In the genomic region with DNA sequence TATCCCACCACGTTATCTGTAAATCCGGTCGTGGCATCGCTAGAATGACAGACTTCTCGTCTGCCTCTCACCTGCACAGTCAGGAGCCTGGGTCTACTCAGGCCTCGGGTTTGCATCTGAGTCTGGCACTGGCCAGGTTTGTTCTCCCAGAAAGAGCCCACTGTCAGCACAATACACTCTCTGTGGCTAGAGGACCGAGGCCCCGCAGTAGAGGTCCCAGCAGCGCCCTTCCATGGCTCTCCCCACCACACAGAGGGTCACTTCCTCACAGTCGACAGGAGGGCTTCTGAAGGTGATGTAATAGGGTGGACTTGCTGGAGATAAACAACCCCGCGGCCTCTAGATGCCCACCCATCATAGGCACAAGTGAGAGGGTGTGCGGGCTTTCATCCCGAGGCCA, we compare ENCODE assay signal across 7 mouse cellular contexts. TPM values are rescaled to one million over a fixed set of nuclear protein-coding genes. Genes with fewer than 3 reads are reported as not detected.
A peak's percentile ranks its signal among the peaks of the same experiment; 100 is the strongest.
DNase-seq lines count a peak whose midpoint lies in the region; ATAC-seq lines count a peak whose summit lies in the region.

No protein-coding gene starts in this region.

- H3K9me3 ChIP-seq in neural tube, embryonic 11.5 days (ENCODE audit: control insufficient read depth, low read length): no peaks in the 10 kb centered on the region
- H3K9me3 ChIP-seq in forebrain, embryonic 16.5 days (ENCODE audit: control insufficient read depth, low read length): no peaks in the 10 kb centered on the region
- no peaks in the 10 kb centered on the region; the same call in 1 of the 2 replicates for H3K9me3 ChIP-seq in liver, embryonic 13.5 days (replicated peaks)

- H3K27me3 ChIP-seq in neural tube, embryonic 11.5 days (ENCODE audit: control insufficient read depth, insufficient read depth, low read length): no peaks in the 10 kb centered on the region
- H3K27me3 ChIP-seq in forebrain, embryonic 16.5 days (replicated peaks; ENCODE audit: control insufficient read depth, insufficient read depth, low read length): no peaks in the 10 kb centered on the region
- no peaks in the 10 kb centered on the region for H3K27me3 ChIP-seq in liver, embryonic 13.5 days

- H3K9ac ChIP-seq in neural tube, embryonic 11.5 days (ENCODE audit: low read length): peak overlapping the region; percentile 31; the same call in 1 of the 2 replicates
- no peak overlapping the region; the same call in 1 of the 2 replicates for H3K9ac ChIP-seq in forebrain, embryonic 16.5 days (replicated peaks; ENCODE audit: low read depth, low read length)
- H3K9ac ChIP-seq in liver, embryonic 13.5 days: 0 out of 2 replicates have a peak overlapping the region, but pooled peaks have one; percentile 14

- ATAC-seq in neural tube, embryonic 11.5 days (ENCODE audit: insufficient read depth, low FRiP score, low TSS enrichment): no peak
- peak; percentile 18; the same call in 1 of the 2 replicates for ATAC-seq in forebrain, embryonic 16.5 days
- peak; percentile 37; the same call in 1 of the 2 replicates for ATAC-seq in liver, embryonic 13.5 days (ENCODE audit: low read depth)
- no peak for ATAC-seq in CD4-positive, CD25-positive, alpha-beta regulatory T cell, adult 4 months

- DNase-seq in neural tube, embryonic 11.5 days (ENCODE audit: low spot score): no peak
- DNase-seq in neural tube, embryonic 10.5 days (ENCODE audit: extremely low spot score, low spot score): no peak
- no peak for DNase-seq in liver, embryonic 13.5 days
- DNase-seq in right cerebral cortex, postnatal 4 days: no peak
- DNase-seq in layer of hippocampus, postnatal 10 days (ENCODE audit: low spot score in 2 of 2): no peak

- H3K4me2 ChIP-seq in neural tube, embryonic 11.5 days (ENCODE audit: low read depth): peak overlapping the region; percentile 24; the same call in 1 of the 2 replicates
- H3K4me2 ChIP-seq in forebrain, embryonic 16.5 days (ENCODE audit: low read length): peak overlapping the region; percentile 30
- peak overlapping the region; percentile 50 for H3K4me2 ChIP-seq in liver, embryonic 13.5 days

- 55% methylated on average over 14 of the region's 14 CpGs for WGBS in neural tube, embryonic 11.5 days
- 67% methylated on average over 14 of the region's 14 CpGs for WGBS in forebrain, embryonic 16.5 days
- 30% methylated on average over 14 of the region's 14 CpGs for WGBS in liver, embryonic 13.5 days (ENCODE audit: insufficient replicate concordance)

- 0 out of 2 replicates have a peak overlapping the region, but pooled peaks have one; percentile 17 for H3K27ac ChIP-seq in neural tube, embryonic 11.5 days (ENCODE audit: low read depth, low read length)
- no peak overlapping the region for H3K27ac ChIP-seq in forebrain, embryonic 16.5 days (ENCODE audit: low read length)
- no peak overlapping the region for H3K27ac ChIP-seq in liver, embryonic 13.5 days

- no peak overlapping the region for H3K4me3 ChIP-seq in neural tube, embryonic 11.5 days (ENCODE audit: low read depth, low read length)
- peak overlapping the region; percentile 17; the same call in 1 of the 2 replicates for H3K4me3 ChIP-seq in forebrain, embryonic 16.5 days (replicated peaks; ENCODE audit: low read length)
- 0 out of 2 replicates have a peak overlapping the region, but pooled peaks have one; percentile 6 for H3K4me3 ChIP-seq in liver, embryonic 13.5 days (replicated peaks)

- H3K4me1 ChIP-seq in neural tube, embryonic 11.5 days (ENCODE audit: control insufficient read depth, insufficient read depth, low read length): no peaks in the 10 kb centered on the region
- peaks cover 4% of the 10 kb centered on the region for H3K4me1 ChIP-seq in forebrain, embryonic 16.5 days (replicated peaks; ENCODE audit: control insufficient read depth, insufficient read depth, low read length)
- H3K4me1 ChIP-seq in liver, embryonic 13.5 days (replicated peaks): peaks cover 17% of the 10 kb centered on the region

- H3K36me3 ChIP-seq in neural tube, embryonic 11.5 days (ENCODE audit: control insufficient read depth, insufficient read depth, low read length): no peaks in the 10 kb centered on the region
- no peaks in the 10 kb centered on the region for H3K36me3 ChIP-seq in forebrain, embryonic 16.5 days (ENCODE audit: control insufficient read depth, insufficient read depth)
- H3K36me3 ChIP-seq in liver, embryonic 13.5 days: no peaks in the 10 kb centered on the region

RNA-seq across cellular contexts. Expression of a gene that starts 7.3 kb away (rescaled TPM):
- polyA plus RNA-seq in neural tube, embryonic 11.5 days (2014; fragmentation: Nextera tagmentation; extraction: Ambion mirVana): 44.7 and 45.7 TPM in 2 replicates
- polyA plus RNA-seq in forebrain, embryonic 16.5 days (2015; fragmentation: Nextera tagmentation; extraction: Ambion mirVana): 19.3 and 20.4 TPM in 2 replicates
- polyA plus RNA-seq in liver, embryonic 13.5 days (2015; fragmentation: Nextera tagmentation; extraction: Ambion mirVana): 92.2 and 95.0 TPM in 2 replicates
- total RNA-seq in layer of hippocampus, postnatal 10 days (2021): 10 to 100 TPM; 13.0 to 15.1 TPM
- polyA plus RNA-seq in CD4-positive, CD25-positive, alpha-beta regulatory T cell, adult 4 months (2017; shearing (Covaris generic)): 10 to 100 TPM; 21.8 to 28.4 TPM

RNA-seq across cellular contexts. Expression of a gene that starts 38.3 kb away (rescaled TPM):
- 43.6 and 46.1 TPM in 2 replicates for polyA plus RNA-seq in neural tube, embryonic 11.5 days (2014; fragmentation: Nextera tagmentation; extraction: Ambion mirVana)
- polyA plus RNA-seq in forebrain, embryonic 16.5 days (2015; fragmentation: Nextera tagmentation; extraction: Ambion mirVana): 47.3 and 50.4 TPM in 2 replicates
- 5.2 and 6.6 TPM in 2 replicates for polyA plus RNA-seq in liver, embryonic 13.5 days (2015; fragmentation: Nextera tagmentation; extraction: Ambion mirVana)
- total RNA-seq in layer of hippocampus, postnatal 10 days (2021): 10 to 100 TPM; 18.3 to 18.5 TPM
- 1 to 10 TPM; 8.4 to 9.5 TPM for polyA plus RNA-seq in CD4-positive, CD25-positive, alpha-beta regulatory T cell, adult 4 months (2017; shearing (Covaris generic))

RNA-seq across cellular contexts. Expression of a gene that starts 44.5 kb away (rescaled TPM):
- 51.6 and 56.7 TPM in 2 replicates for polyA plus RNA-seq in neural tube, embryonic 11.5 days (2014; fragmentation: Nextera tagmentation; extraction: Ambion mirVana)
- polyA plus RNA-seq in forebrain, embryonic 16.5 days (2015; fragmentation: Nextera tagmentation; extraction: Ambion mirVana): 32.1 and 35.1 TPM in 2 replicates
- polyA plus RNA-seq in liver, embryonic 13.5 days (2015; fragmentation: Nextera tagmentation; extraction: Ambion mirVana): 30.3 and 36.7 TPM in 2 replicates
- total RNA-seq in layer of hippocampus, postnatal 10 days (2021): 10 to 100 TPM; 17.2 to 17.4 TPM
- polyA plus RNA-seq in CD4-positive, CD25-positive, alpha-beta regulatory T cell, adult 4 months (2017; shearing (Covaris generic)): 10 to 100 TPM; 31.1 to 36.6 TPM

Comparison
In these comparisons a context has a peak if more than half of its experiments do, and no peak if none do; other contexts are left out.
1. ATAC-seq: peak in forebrain, embryonic 16.5 days (single experiment) and liver, embryonic 13.5 days (single experiment); none in neural tube, embryonic 11.5 days (single experiment) and CD4-positive, CD25-positive, alpha-beta regulatory T cell, adult 4 months (single experiment).
2. Peak in every context shown above with its lines, with median percentiles within 50 percentile points of each other: H3K4me2 ChIP-seq.